Mouse (Mus musculus) frontal cortex, postnatal 36 days (tissue): ENCODE data around the gene Rap1b.

Source experiments
- DNase-seq, 2 experiments: peaks; one replicate each; pipeline ENCODE4 v3.0.0; 2022; ENCODE audit warnings: low spot score in 2 of 2

Gene Rap1b

GRCm38 (mm10) chr10:117859800-117860199 is 14.0 kb upstream of the Rap1b start:
- DNase-seq = no peak

GRCm38 (mm10) chr10:117858241-117858640 is 12.4 kb upstream of the Rap1b start:
- DNase-seq = no peak

GRCm38 (mm10) chr10:117856001-117856720 is 10.3 kb upstream of the Rap1b start:
- no peak for DNase-seq

- DNase-seq = no peak
Measured at GRCm38 (mm10) chr10:117852648-117853192, 6.9 kb upstream of the Rap1b start.

- no peak for DNase-seq
Measured at GRCm38 (mm10) chr10:117848981-117849380, 3.1 kb upstream of the Rap1b start.

GRCm38 (mm10) chr10:117846796-117847195 is 961 bp upstream of the Rap1b start:
- DNase-seq = no peak

GRCm38 (mm10) chr10:117846260-117846632 is 411 bp upstream of the Rap1b start:
- no peak for DNase-seq

- DNase-seq = peak; percentile 42 to 43
Measured at GRCm38 (mm10) chr10:117844782-117845596, 846 bp downstream of the Rap1b start.

- DNase-seq = no peak
Measured at GRCm38 (mm10) chr10:117844279-117844678, 1.6 kb downstream of the Rap1b start.

- DNase-seq = no peak
Measured at GRCm38 (mm10) chr10:117843690-117844089, 2.1 kb downstream of the Rap1b start.

- no peak for DNase-seq
Measured at GRCm38 (mm10) chr10:117841765-117842164, 4.1 kb downstream of the Rap1b start.

GRCm38 (mm10) chr10:117840431-117840995 is 5.3 kb downstream of the Rap1b start:
- no peak for DNase-seq

- DNase-seq = no peak
Measured at GRCm38 (mm10) chr10:117839737-117840136, 6.1 kb downstream of the Rap1b start.

- DNase-seq = no peak
Measured at GRCm38 (mm10) chr10:117838924-117839323, 6.9 kb downstream of the Rap1b start.

- DNase-seq = no peak
Measured at GRCm38 (mm10) chr10:117836354-117836753, 9.5 kb downstream of the Rap1b start.

- no peak for DNase-seq
Measured at GRCm38 (mm10) chr10:117835453-117835852, 10.4 kb downstream of the Rap1b start.

GRCm38 (mm10) chr10:117830797-117831196 is 15.0 kb downstream of the Rap1b start:
- no peak for DNase-seq

- DNase-seq = no peak
Measured at GRCm38 (mm10) chr10:117829472-117830155, 16.2 kb downstream of the Rap1b start.

GRCm38 (mm10) chr10:117829022-117829421 is 16.8 kb downstream of the Rap1b start:
- DNase-seq = no peak

GRCm38 (mm10) chr10:117828536-117828935 is 17.3 kb downstream of the Rap1b start:
- DNase-seq = no peak

GRCm38 (mm10) chr10:117824647-117825046 is 21.2 kb downstream of the Rap1b start:
- no peak for DNase-seq

- DNase-seq = no peak
Measured at GRCm38 (mm10) chr10:117824139-117824538, 21.7 kb downstream of the Rap1b start.
